Mouse (Mus musculus): ENCODE results near the gene Prkch.

- TF ChIP-seq POLR2A (IDR thresholded peaks at IDR 0.05; ENCODE audit: borderline replicate concordance, low read depth, low read length): no peak
- no peak for TF ChIP-seq CTCF (IDR thresholded peaks at IDR 0.05; ENCODE audit: low read depth, low read length)
Measured at GRCm38 (mm10) chr12:73742577-73742976, 158.0 kb downstream of the Prkch start.
